Mouse (Mus musculus) adrenal gland, adult 10 weeks (tissue): ENCODE measurements around the gene Gls. TPM values are rescaled to one million over a fixed set of nuclear protein-coding genes. Genes with fewer than 3 reads are reported as not detected.

Experiments
- polyA plus RNA-seq: library from polyadenylated mRNA; stranded (reverse); fragments of 350-450 nt; fragmentation: Illumina TruSeq; extraction: RNeasy Lipid Tissue Mini Kit (QIAGEN cat#74804); gene quantifications from one replicate; pipeline ENCODE4 v1.2.3, GENCODE M21; 2014; ENCODE audit warnings: low read depth, low replicate concordance

Gene Gls
- polyA plus RNA-seq, result 287 TPM

DNA sequence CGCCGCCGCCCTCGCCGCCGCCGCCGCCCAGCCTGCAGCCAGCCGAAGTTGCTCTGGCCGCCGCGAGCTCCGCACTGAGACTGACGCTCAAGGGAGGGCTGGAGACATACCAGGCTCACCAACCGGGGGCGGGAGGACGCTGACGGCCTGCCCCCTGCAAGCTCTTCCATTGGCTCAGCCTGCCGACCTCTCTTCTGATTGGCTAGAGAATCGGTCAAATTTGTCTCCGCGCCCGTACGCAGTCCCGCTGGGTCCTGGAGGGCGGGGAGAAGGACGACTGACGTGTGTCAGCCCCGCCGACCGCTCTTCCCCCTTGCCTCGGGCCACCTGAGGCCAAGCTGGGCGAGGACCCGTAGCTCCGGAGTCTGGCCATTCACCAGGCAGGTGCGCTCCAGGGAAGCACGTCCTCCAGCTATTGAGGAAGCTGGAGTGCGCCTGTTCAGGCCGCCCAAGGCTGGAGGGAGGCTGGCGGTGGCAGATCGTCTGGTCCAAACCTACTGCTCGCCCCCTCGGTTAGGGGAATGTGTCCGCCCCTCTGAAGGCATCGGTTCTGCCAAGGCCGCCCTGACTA is at the start of gene Gls:
Gls (minus strand) TSS at position 90 of the 571 bp plus-strand sequence.

DNA sequence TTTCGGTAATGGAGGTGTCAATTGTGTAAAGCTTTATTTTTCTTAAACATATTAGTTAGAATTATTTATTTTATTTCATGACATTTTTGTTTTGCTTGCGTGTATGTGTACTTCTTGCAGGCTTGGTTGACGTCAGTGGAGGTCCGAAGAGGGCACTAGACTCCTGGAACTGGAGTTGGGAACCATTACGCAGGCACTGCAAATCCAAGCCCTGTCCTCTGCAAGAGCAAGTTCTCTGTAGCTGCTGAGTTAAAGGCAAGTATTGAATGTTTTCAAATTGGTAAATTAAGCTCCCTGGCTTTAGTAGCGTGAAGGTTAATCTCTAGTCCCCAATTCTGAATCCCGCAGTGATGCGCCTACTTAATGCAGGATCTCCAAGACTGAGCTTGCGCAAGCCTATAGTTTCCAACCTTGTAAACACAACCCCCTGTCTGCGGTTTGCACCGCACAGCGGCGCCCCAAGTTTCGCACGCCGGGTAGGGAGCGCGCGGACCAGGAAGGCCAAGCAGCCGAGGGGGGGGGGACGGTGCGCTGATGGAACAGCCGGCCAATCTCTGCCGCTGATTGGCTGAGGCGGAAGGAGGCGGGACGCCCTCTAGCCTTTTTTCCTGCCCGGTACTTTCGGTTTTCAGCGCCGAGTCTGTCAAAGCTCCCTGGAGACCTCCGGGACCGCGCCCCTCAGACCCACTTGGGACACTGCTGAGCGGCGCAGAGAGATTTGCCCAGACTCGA is 114.0 kb downstream of the Gls start, which contains the start of gene Stat1:
Stat1 (plus strand) TSS at position 581 of the 732 bp plus-strand sequence.

Other genes with a start within 250 kb of the Gls start
- 0.82 TPM for gene Stat4, start 246.1 kb downstream of the Gls start, polyA plus RNA-seq
- gene Stat1, start 113.8 kb downstream of the Gls start, polyA plus RNA-seq, result 213 TPM